Mouse (Mus musculus) cerebellum, adult 2 months (tissue): ENCODE data around the gene Eddm3b.

ENCODE experiments used
- CTCF ChIP-seq: fragments of 200-500 bp; IDR thresholded peaks from 2 replicates; pipeline ENCODE4 v1.5.1; 2011; ENCODE audit warnings: low read depth, mild to moderate bottlenecking, control low read depth, low read length, moderate library complexity, borderline replicate concordance; ENCODE audit not compliant: insufficient read depth
- POLR2A ChIP-seq: fragments of 200-500 bp; IDR thresholded peaks from 2 replicates; pipeline ENCODE4 v1.6.1; 2011; ENCODE audit warnings: low read length, control low read depth, borderline replicate concordance; ENCODE audit not compliant: insufficient read depth

DNA sequence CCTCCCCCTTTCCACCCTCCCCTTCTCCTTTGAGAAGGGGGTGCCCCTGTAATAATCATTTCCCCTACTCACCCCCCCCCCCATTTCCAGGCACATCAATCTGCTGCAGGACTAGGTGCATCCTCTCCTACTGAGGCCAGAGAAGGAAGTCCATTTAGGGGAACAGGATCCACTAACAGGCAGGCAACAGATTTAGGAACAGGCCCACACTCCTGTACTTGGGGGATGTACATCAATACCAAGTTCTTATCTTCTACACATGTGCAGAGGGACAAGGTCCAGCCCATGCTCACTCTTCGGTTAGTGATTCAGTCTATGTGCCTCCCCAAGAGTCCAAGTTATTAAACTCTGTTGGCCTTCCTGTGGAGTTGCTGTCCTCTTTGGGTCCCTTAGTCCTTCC, 42.8 kb downstream of the Eddm3b start:
- TF ChIP-seq POLR2A (no peak), CTCF (no peak)
